Mouse (Mus musculus) heart, postnatal 10 days (tissue): ENCODE data around the gene Acad12. TPM values are rescaled to one million over a fixed set of nuclear protein-coding genes. Genes with fewer than 3 reads are reported as not detected.
"Not testable (repeated sequence)": the region's sequence is repeated elsewhere in the genome, so short reads cannot be mapped to it uniquely, and the experiment has no call there.

Experiments used
- DNase-seq, 2 experiments: peaks; one replicate each; pipeline ENCODE4 v3.0.0; 2021
- intact Hi-C: fragments of 180-260 bp; cut with DNase I; formaldehyde crosslinking; loops from one replicate; pipeline ENCODE4 v1.15.1; 2025
- total RNA-seq, 2 experiments: library from RNA; stranded (reverse); gene quantifications; 2 replicates each; pipeline ENCODE4 v1.2.3; 2021

The Acad12 gene
- total RNA-seq, 2 experiments from 2014 or later, result 24.3 to 31.0 TPM

DNA sequence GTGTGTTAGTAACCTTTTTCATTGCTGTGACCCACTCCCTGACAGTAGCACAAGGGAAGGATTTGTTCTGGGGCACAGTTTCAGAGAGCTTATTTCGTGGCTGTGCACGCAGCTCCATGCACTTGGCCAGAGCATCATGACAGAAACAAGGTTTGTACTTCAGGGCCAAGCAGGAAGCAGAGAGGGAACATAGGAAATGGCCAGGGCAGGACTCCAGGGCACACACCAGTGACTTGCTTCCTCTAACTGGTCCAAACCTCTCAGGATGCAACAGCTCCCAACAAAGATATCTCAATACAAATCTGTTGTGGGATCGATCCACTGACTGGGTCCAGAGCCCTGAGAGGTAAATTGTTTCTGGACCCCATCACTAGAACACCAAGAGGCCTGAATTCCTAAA, 3.8 kb downstream of the Acad12 start:
- DNase-seq, intact Hi-C loops: not testable (repeated sequence)

DNA sequence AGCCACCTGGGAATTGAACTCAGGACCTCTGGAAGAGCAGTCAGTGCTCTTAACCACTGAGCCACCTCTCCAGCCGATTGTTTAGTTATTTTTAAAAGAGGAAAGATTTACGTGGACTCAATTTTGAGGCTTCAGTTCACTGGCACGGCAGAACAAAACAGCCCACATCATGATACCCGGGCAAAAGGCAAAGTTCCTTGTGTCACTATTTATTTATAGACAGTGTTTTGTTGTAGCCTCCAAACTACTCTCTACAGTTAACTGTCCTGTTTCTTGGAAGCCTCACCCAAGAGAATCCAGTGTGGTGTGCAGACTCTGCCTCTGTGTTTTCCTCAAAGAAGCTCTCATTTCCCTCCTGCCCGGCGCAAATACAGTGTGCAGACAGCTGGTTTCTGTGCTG, 6.7 kb downstream of the Acad12 start:
- no peak for DNase-seq
- intact Hi-C loops, result loop anchor here (1.0 kb wide), 1 partner anchor 44 kb away; no protein-coding TSS in a partner anchor

DNA sequence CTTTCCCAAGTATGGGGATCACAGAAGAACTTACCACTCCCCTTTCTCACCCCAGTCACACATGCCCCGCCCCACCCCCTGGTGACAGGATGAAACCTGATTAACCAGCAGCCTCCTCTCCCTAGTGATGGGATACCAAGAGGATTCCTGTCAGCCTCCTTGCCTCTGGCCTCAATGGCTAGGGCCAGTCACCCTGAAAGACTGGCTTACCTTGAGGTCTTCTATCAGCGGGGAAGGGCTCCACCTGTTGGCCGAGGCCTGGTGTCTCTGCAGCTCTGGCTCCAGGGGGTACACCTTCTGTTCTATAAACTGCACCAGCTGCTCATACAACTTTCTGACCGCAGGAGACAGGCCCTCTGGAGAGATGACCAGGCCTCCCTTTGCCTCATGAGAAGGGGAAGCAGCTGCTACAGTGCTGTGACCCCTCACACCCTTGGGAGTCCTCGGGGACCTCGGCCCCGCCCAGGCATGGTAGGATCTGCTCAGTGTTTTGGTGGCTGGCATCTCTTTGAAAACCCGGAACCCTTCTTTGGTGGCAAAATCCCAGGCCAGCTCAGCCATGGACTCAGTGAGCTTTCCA, 9.1 kb downstream of the Acad12 start:
- DNase-seq, intact Hi-C loops: not testable (repeated sequence)

DNA sequence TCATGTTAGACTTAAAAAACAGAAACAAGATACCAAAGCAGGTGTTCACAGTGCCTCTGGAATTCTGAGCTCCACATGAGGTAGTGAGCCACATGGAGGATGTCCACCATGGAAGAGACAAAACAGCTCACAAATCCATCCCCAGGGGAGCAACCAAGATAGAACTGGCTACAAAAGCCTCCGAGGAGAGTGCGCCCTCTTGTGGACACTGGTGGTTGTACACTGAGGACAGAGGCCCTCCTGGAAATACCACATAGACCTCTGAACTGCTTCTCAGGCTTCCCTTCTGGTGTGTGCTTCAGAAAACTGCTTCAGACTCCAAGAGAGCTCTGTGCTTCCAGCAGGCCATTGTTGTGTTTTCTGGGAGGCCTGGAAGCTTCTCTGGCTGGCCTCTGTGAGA, 12.6 kb downstream of the Acad12 start:
- peak; percentile 81 to 90 for DNase-seq
- intact Hi-C loops, result no loop called here

GRCm38 (mm10) chr5:121603815-121604214, 14.9 kb downstream of the Acad12 start:
- DNase-seq, intact Hi-C loops: not testable (repeated sequence)

GRCm38 (mm10) chr5:121601547-121602299, 17.0 kb downstream of the Acad12 start:
- peak; percentile 93 to 97 for DNase-seq
- intact Hi-C loops, result loop anchor here (1.0 kb wide), 2 partner anchors 37 to 55 kb away; no protein-coding TSS in a partner anchor

GRCm38 (mm10) chr5:121598871-121599610, 19.7 kb downstream of the Acad12 start:
- intact Hi-C loops, result loop anchor here (1.0 kb wide), 1 partner anchor 22 kb away; no protein-coding TSS in a partner anchor
- peak; percentile 57 for DNase-seq

DNA sequence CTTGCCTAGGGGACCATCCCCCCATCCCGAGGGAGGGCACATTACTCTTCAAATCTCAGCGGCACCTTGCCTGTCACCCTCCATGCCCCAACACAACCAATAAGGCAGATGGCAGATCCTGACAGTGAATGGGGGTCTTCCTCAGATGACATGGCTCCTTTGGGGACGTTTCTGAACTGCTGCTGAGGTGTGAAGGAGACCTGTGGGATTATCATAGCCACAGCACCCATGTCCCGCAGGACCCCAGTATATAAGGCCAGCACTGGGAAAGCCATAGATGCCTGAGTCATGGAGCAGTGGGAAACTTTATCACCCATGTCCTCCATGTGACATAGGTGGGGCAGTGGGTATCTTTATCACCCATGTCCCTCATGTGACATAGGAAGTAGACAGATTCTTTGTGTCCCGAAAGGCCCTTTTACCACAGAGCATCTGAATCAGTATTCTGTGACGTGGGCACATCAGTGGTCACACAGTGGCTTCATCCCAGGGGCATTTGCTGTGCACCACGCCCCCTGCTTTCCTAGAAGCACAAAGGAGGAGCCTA, 20.7 kb downstream of the Acad12 start:
- intact Hi-C loops, result no loop called here
- DNase-seq, result no peak

- no peak for DNase-seq
- intact Hi-C loops, result no loop called here
Measured at GRCm38 (mm10) chr5:121597332-121597731, 21.4 kb downstream of the Acad12 start.

GRCm38 (mm10) chr5:121596226-121596625, 22.5 kb downstream of the Acad12 start:
- no peak for DNase-seq

GRCm38 (mm10) chr5:121595758-121596157, 23.0 kb downstream of the Acad12 start:
- intact Hi-C loops, result no loop called here

More at GRCm38 (mm10) chr5:121596226-121596625, 22.5 kb downstream of the Acad12 start:
- intact Hi-C loops, result no loop called here

DNA sequence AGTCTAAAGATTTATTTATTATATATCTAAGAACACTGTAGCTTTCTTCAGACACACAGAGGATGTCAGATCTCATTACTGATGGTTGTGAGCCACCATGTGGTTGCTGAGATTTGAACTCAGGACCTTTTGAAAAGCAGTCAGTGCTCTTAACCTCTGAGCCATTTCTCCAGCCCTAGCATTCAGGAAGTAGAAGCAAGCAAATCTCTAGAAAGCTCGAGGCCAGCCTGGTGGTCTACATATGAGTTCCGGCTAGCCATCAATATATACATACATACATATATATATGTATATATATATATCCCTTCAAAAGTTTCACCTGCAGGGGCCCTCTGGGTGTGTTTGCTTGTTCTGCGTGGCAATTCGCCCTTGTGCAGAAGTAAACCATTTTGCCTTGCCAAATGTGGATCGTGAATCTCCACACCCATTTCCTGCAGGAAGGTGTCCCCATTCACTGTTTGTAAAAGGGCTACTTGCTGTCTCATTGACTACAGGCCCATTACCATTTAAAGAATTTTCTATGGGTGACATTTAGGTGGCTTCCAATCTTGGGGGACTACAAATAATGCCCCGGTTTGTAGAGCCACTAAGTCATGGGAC, 23.9 kb downstream of the Acad12 start:
- DNase-seq, result no peak
- intact Hi-C loops, result loop anchor here (5.0 kb wide), 1 partner anchor 143 kb away; the partner anchor contains the start of genes Erp29 and Tmem116

More at GRCm38 (mm10) chr5:121595758-121596157, 23.0 kb downstream of the Acad12 start:
- no peak for DNase-seq

DNA sequence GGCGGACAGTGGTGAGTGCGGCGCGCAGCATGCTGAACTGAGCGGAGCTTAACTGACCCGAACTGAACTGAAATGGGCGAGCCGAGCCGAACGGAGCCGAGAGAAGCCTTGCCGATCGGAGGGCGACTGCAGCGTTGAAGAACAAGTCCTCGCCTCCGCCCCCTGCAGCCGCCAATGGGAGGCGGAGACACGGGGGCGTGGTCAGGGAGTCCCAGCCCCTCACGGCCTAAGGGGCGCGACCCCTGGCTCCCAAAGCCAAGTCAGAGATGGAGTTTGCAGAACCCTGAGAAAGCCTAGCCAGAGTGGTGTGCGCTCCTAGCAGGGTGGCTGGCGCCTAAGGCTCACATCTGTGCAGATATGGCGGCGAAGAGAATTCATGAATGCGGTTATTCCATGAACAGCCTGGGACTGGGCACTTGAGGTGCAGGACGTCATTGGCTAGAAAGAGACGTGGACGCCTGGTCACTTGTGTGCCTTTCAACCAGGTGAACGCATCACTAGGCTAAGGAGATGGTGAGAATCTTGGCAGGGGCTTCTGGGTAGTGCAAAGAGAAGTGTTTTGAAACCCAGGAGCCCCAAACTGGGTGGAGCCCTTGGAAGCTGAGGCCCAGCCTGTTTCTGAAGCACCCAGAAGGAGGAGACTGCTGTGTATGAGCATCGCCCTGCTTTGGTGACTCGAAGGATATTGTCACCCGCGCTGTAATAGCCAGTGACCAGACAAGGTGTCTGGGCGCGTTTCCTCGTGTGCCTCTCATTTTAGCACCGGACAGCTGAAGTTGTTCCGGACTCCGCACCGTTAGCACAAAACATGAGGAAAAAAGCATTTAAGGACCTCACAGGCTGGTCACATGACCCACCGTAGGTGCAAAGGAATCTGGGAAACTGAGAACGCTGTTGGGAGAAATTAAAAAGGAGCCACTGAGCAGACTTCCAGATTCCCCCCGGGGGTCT, 25.0 kb downstream of the Acad12 start, which contains the start of gene Aldh2:
Aldh2 (minus strand) TSS at position 374 of the 951 bp plus-strand sequence.
- intact Hi-C loops, result loop anchor here (5.0 kb wide), 1 partner anchor 141 kb away; the partner anchor contains the start of genes Erp29 and Tmem116
- DNase-seq, result peak; percentile 88 to 91

DNA sequence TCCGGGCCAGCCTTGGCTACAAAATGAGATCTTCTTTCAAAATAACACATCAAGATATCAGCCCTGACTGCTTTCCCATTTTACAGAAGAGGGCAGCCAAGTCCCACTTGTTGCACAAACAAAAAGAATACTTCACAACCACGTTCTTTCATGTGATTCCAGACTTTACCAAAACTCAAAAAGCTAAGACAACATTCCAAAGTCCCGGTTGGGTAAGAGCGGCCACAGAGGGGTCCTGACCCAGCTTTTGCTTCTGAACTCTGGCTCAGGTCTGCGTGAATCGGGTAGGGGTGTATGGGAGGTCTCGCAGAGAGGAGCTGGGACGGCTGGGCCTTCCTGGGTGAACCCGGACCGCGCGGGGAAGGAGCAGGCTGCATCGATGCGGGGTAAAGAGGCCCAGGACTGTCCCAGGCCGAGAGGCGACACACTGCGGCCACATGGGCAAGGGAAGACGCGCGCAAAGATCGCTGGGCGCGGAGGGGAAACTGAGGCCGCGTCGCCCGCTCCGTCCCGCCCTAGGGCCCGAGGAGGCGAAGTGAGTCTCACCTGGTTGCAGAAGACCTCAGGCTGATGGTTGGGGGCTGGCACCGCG, 25.8 kb downstream of the Acad12 start:
- intact Hi-C loops, result loop anchor here (5.0 kb wide), 1 partner anchor 141 kb away; the partner anchor contains the start of genes Erp29 and Tmem116

GRCm38 (mm10) chr5:121592064-121592815, 26.5 kb downstream of the Acad12 start:
- intact Hi-C loops, result loop anchor here (5.0 kb wide), 1 partner anchor 140 kb away; the partner anchor contains the start of genes Erp29 and Tmem116

More for the DNA sequence above, 25.8 kb downstream of the Acad12 start:
- no peak for DNase-seq

GRCm38 (mm10) chr5:121591417-121592063, 27.2 kb downstream of the Acad12 start:
- intact Hi-C loops, result loop anchor here (5.0 kb wide), 1 partner anchor 139 kb away; the partner anchor contains the start of genes Erp29 and Tmem116
- DNase-seq, result peak; percentile 45 to 48

More at GRCm38 (mm10) chr5:121592064-121592815, 26.5 kb downstream of the Acad12 start:
- DNase-seq, result peak in 1 of 2 experiments; percentile 20

GRCm38 (mm10) chr5:121589928-121590327, 28.8 kb downstream of the Acad12 start:
- intact Hi-C loops, result loop anchor here (5.0 kb wide), 1 partner anchor 138 kb away; the partner anchor contains the start of genes Erp29 and Tmem116

More at GRCm38 (mm10) chr5:121589928-121590327, 28.8 kb downstream of the Acad12 start:
- no peak for DNase-seq
